Mouse (Mus musculus) kidney, adult 2 months (tissue): Measurements from ENCODE around the gene Atoh8.

Experiments used
- CTCF ChIP-seq: fragments of 200-500 bp; conservative IDR thresholded peaks from 2 replicates; pipeline ENCODE4 v1.5.1; 2011; ENCODE audit warnings: low read depth, mild to moderate bottlenecking, control low read depth, low read length, moderate library complexity, mixed read lengths; ENCODE audit not compliant: insufficient read depth, insufficient read length
- POLR2A ChIP-seq: fragments of 200-500 bp; IDR thresholded peaks from one replicate; pipeline ENCODE4 v1.6.1; 2011; ENCODE audit warnings: low read depth, low read length, control low read depth

- TF ChIP-seq POLR2A (no peak), CTCF (no peak)
These were observed 48.6 kb downstream of the Atoh8 start for GRCm38 (mm10) chr6:72186809-72187208.
